Mouse (Mus musculus) C2C12 (cell line): ENCODE results near the gene Ppy. TPM values are rescaled to one million over a fixed set of nuclear protein-coding genes. Genes with fewer than 3 reads are reported as not detected.

ENCODE experiments used
- H3K27me3 ChIP-seq: one replicate; pipeline ENCODE4 v1.6.1; 2011; ENCODE audit not compliant: control insufficient read depth, insufficient read depth, insufficient read length
- H3K36me3 ChIP-seq: one replicate; pipeline ENCODE4 v1.6.1; 2011; ENCODE audit not compliant: control insufficient read depth, insufficient read depth
- H3K4me3 ChIP-seq: one replicate; pipeline ENCODE4 v1.5.1; 2011; ENCODE audit warnings: mild to moderate bottlenecking, control low read depth; ENCODE audit not compliant: poor library complexity, insufficient read depth, severe bottlenecking
- H3K79me2 ChIP-seq: one replicate; pipeline ENCODE4 v1.6.1; 2011; ENCODE audit not compliant: control insufficient read depth, insufficient read depth
- H3K79me3 ChIP-seq: one replicate; pipeline ENCODE4 v1.6.1; 2011; ENCODE audit warnings: low read depth, control low read depth
- H3ac ChIP-seq: one replicate; pipeline ENCODE3; 2011; ENCODE audit warnings: low read depth; ENCODE audit not compliant: control insufficient read depth, insufficient read length
- CEBPB ChIP-seq: IDR thresholded peaks from one replicate; pipeline ENCODE4 v1.6.1; 2011; ENCODE audit warnings: low read depth, mild to moderate bottlenecking, control low read depth, moderate library complexity
- CTCF ChIP-seq: IDR thresholded peaks from one replicate; pipeline ENCODE4 v1.5.1; 2011; ENCODE audit not compliant: control insufficient read depth, insufficient read depth, insufficient read length
- FOSL1 ChIP-seq: IDR thresholded peaks from one replicate; pipeline ENCODE4 v1.8.0; 2011; ENCODE audit warnings: mild to moderate bottlenecking, low read length; ENCODE audit not compliant: poor library complexity, insufficient read depth, severe bottlenecking
- MAX ChIP-seq: IDR thresholded peaks from one replicate; pipeline ENCODE4 v1.6.1; 2011; ENCODE audit warnings: mild to moderate bottlenecking, control low read depth
- MYOD1 ChIP-seq: IDR thresholded peaks from one replicate; pipeline ENCODE4 v1.6.1; 2011; ENCODE audit warnings: low read depth; ENCODE audit not compliant: control insufficient read depth, insufficient read length
- MYOG ChIP-seq: IDR thresholded peaks from one replicate; pipeline ENCODE4 v1.6.1; 2011; ENCODE audit not compliant: control insufficient read depth, insufficient read length; ENCODE audit errors: extremely low read depth
- USF1 ChIP-seq: IDR thresholded peaks from one replicate; pipeline ENCODE4 v1.6.1; 2011; ENCODE audit warnings: low read depth, mild to moderate bottlenecking, control low read depth, moderate library complexity
- polyA plus RNA-seq: library from polyadenylated mRNA; unstranded; fragments of >200 nt; fragmentation: generic; extraction: Trizol; gene quantifications from one replicate; pipeline ENCODE4 v1.2.1, GENCODE M21; 2012; ENCODE audit warnings: missing spikeins

The Ppy gene
- polyA plus RNA-seq, 1 experiment, result not detected

DNA sequence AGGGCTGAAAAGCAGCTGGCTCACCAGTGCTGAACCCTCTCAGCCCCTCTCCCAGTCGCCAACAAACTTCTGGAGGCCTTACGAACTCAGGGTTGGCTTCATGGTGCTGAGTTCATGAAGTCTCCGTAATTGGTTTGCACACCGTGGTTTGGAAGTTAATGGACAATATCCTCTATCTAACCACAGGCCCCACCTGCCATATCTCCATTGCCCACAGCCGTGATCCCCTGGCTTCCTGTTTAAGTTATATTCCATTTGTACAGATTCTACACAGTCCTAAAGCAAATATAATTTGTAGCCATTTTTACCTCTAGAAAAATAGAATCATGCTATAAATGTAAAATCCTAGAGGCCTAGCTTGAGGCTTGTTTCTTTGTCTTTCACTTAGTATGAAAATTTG, 28.4 kb downstream of the Ppy start:
- peaks cover 7% of the 10 kb centered on the region for H3K27me3 ChIP-seq
- H3K79me3 ChIP-seq, result no peaks in the 10 kb centered on the region
- H3K4me3 ChIP-seq, result no peak overlapping the region
- H3K79me2 ChIP-seq, result no peaks in the 10 kb centered on the region
- TF ChIP-seq CEBPB (no peak), MYOG (no peak), FOSL1 (no peak), MYOD1 (no peak), MAX (no peak), USF1 (no peak)
- no peak overlapping the region for H3ac ChIP-seq
- H3K36me3 ChIP-seq, result no peaks in the 10 kb centered on the region

DNA sequence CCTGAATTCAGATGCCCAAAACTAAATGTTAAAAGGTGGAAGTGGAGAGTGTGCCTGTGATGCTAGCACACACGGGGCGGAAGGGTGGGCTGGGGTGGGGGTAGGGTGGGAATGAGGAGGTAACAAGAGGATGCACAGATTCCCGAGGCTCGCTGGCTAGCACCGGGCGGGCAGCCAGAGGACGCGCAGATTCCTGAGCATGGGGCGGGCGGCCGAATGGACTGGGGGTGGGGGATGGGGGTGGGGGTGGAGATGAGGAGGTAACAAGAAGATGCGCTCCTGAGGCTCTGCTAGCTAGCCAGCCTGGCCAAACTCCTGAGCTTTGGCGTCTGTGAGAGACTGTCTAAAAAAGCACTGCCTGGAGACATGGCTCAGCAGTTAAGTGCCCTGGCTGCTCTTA, 30.7 kb downstream of the Ppy start:
- no peak for TF ChIP-seq MYOG
- TF ChIP-seq MAX, result no peak
- no peak for TF ChIP-seq FOSL1
- no peak for TF ChIP-seq USF1
- TF ChIP-seq CTCF, result no peak
- TF ChIP-seq CEBPB, result no peak
- no peak for TF ChIP-seq MYOD1
- H3K79me3 ChIP-seq, result no peaks in the 10 kb centered on the region
- no peak overlapping the region for H3K4me3 ChIP-seq
- no peaks in the 10 kb centered on the region for H3K79me2 ChIP-seq
- peaks cover 10% of the 10 kb centered on the region for H3K27me3 ChIP-seq
- H3K36me3 ChIP-seq, result no peaks in the 10 kb centered on the region
- no peak overlapping the region for H3ac ChIP-seq

DNA sequence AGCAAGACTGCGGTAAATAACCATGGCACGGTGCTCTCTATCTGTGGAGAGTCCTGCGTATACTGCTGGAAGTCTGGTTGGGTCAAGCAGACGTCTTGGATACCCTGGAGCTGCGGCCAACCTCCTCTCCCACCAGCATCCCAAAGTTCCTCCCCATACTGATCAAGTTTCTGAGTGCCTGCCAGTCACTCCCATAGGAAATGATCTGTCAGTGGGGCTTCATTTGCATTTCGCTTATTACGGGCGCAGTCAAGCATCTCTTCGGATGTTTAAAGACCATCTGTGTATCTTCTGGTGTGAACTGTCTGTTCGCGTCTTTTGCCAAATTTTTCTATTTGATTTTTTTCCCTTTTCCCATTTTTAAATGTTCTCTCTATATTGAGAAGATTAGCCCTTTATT, 31.5 kb downstream of the Ppy start:
- Histone ChIP-seq H3ac (no peak overlapping the region), H3K4me3 (no peak overlapping the region), H3K79me3 (no peaks in the 10 kb centered on the region), H3K36me3 (no peaks in the 10 kb centered on the region), H3K79me2 (no peaks in the 10 kb centered on the region), H3K27me3 (peaks cover 7% of the 10 kb centered on the region)
- TF ChIP-seq CEBPB (no peak), MYOG (no peak), CTCF (no peak), FOSL1 (no peak), MYOD1 (no peak), USF1 (no peak), MAX (no peak)

DNA sequence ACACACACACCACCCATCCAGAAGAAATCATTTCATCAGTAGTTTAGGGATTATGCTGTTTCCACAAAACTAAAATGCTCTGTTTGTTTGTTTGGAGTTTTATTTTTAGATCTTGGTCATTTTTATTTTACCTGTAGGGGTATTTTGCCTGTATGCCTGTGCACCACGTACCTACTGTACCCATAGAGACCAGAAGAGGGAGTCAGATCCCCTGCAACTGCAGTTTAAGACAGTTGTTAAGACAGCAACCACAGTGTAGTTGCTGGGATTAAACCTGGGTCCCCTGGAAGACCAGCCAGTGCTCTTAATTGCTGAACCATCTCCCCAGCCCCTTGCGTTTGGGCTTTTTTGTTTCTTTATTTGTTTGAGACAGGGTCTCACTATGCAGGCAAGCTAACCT, 32.1 kb downstream of the Ppy start:
- Histone ChIP-seq H3K79me3 (no peaks in the 10 kb centered on the region), H3K79me2 (no peaks in the 10 kb centered on the region), H3K4me3 (no peak overlapping the region), H3K27me3 (peaks cover 9% of the 10 kb centered on the region), H3K36me3 (no peaks in the 10 kb centered on the region), H3ac (no peak overlapping the region)
- TF ChIP-seq MAX (no peak), USF1 (no peak), CTCF (peak; percentile 2)

DNA sequence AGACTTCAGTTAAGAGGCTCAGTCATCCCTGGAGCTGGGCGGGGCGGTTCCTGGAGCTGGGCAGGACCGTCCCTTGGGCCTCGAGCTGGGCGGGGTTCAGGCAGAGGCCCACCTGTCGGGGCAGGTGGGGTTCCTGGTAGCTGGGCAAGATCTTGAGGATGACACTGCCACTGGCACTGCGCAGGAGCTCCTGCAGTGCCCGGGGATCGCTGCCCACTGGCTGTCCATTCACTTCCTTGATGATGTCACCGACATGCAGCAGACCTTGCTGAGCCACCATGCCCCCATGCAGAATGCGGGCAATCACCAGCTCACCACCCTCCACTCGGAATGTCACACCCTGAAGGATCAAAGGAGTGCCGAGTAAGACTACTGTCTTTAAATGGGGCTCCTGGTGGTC, 38.0 kb downstream of the Ppy start:
- TF ChIP-seq MAX, result no peak
- no peak for TF ChIP-seq MYOG
- TF ChIP-seq FOSL1, result no peak
- no peak for TF ChIP-seq MYOD1
- TF ChIP-seq CEBPB, result no peak
- TF ChIP-seq CTCF, result no peak
- TF ChIP-seq USF1, result no peak
- H3K27me3 ChIP-seq, result peaks cover 37% of the 10 kb centered on the region
- no peaks in the 10 kb centered on the region for H3K79me3 ChIP-seq
- H3K4me3 ChIP-seq, result no peak overlapping the region
- no peak overlapping the region for H3ac ChIP-seq
- no peaks in the 10 kb centered on the region for H3K36me3 ChIP-seq
- H3K79me2 ChIP-seq, result no peaks in the 10 kb centered on the region

DNA sequence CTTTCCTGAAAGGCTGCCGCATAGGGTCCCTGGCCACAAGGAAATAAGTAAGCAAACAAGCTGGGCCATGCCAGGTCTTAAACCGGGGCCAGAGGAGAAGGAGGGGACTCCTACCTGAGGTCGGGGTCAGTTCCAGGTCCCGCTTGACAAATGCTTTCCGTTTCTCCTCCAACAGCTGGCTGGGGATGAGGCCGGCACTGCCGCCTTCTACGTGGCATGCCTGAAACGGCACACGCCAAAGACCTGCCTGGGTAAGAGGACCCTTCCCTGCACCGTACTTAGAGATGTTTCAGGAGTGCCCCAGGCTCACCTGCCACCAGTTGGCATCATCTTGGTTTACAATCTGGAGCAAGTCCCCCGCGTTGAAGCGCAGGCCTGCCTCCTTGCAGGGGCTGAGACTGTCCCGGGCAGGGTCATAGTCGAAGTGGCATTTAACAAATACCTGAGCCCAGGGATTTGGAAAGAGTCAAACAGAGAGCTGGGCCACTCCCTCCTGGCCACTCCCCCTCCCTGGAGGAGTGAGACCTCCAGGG, 39.1 kb downstream of the Ppy start:
- no peak for TF ChIP-seq MYOG
- TF ChIP-seq CTCF, result no peak
- TF ChIP-seq CEBPB, result no peak
- TF ChIP-seq FOSL1, result no peak
- TF ChIP-seq MYOD1, result no peak
- TF ChIP-seq USF1, result no peak
- TF ChIP-seq MAX, result no peak
- Histone ChIP-seq H3ac (no peak overlapping the region), H3K79me2 (no peaks in the 10 kb centered on the region), H3K79me3 (no peaks in the 10 kb centered on the region), H3K4me3 (no peak overlapping the region), H3K27me3 (peaks cover 41% of the 10 kb centered on the region), H3K36me3 (no peaks in the 10 kb centered on the region)
